In genomic region chr2:165279351-165279750, GRCm38 (mm10) we compare ENCODE assay signal across 15 mouse cellular contexts. TPM values are rescaled to one million over a fixed set of nuclear protein-coding genes. Genes with fewer than 3 reads are reported as not detected.
"Had no signal": no experiment of that assay in that cellular context is flagged by ENCODE, and none has a peak within 500 bp of the region (broad histone marks: within the 10 kb centered on the region; RNA-seq: fewer than 3 reads in every experiment).

No protein-coding gene starts in this region.

- DNase-seq: kidney, adult 8-10 months; kidney, postnatal 25 days; liver; liver, embryonic 13.5 days; liver, postnatal 0 days; lung, postnatal 14 days; right cerebral cortex, adult 18-20 months; right cerebral cortex, postnatal 25 days; thymus, postnatal 36 days had no signal

- ATAC-seq: liver, postnatal 0 days had no signal

- H3K4me2 ChIP-seq: limb, embryonic 12.5 days; liver, embryonic 13.5 days; lung, embryonic 15.5 days; neural tube, embryonic 12.5 days had no signal

- H3K9ac ChIP-seq: limb, embryonic 12.5 days; liver, embryonic 13.5 days; liver, postnatal 0 days; lung, embryonic 15.5 days; neural tube, embryonic 12.5 days had no signal

- H3K27ac ChIP-seq: limb, embryonic 12.5 days; liver, embryonic 13.5 days; lung, embryonic 15.5 days; macrophage; neural tube, embryonic 12.5 days had no signal

- H3K27me3 ChIP-seq: limb, embryonic 12.5 days; liver, embryonic 13.5 days; lung, embryonic 15.5 days; neural tube, embryonic 12.5 days had no signal

- H3K4me3 ChIP-seq: limb, embryonic 12.5 days; liver, embryonic 13.5 days; lung, embryonic 15.5 days; megakaryocyte, embryonic 14.5 days; neural tube, embryonic 12.5 days had no signal

- H3K9me3 ChIP-seq: limb, embryonic 12.5 days; liver, embryonic 13.5 days; lung, embryonic 15.5 days; megakaryocyte, embryonic 14.5 days; neural tube, embryonic 12.5 days had no signal

RNA-seq across cellular contexts. Expression of gene Cdh22, which starts 44.7 kb away (rescaled TPM):
- total RNA-seq: neutrophil, adult 5-6 weeks had no signal
- polyA plus RNA-seq: liver, embryonic 13.5 days; liver, postnatal 0 days; macrophage had no signal
